Mouse (Mus musculus) 3134 (cell line): ENCODE measurements at regions not wholly inside any gene's neighbourhood (a gene's known extent, or its start where the extent isn't known, plus 50 kb on each side); places are given as distances from the start of the nearest gene placed in this dataset.
A peak's percentile ranks its signal among the peaks of the same experiment; 100 is the strongest.

ENCODE experiments used
- DNase-seq: peaks from one replicate; pipeline ENCODE4 v3.0.0-alpha.2; 2011; ENCODE audit warnings: low spot score; ENCODE audit not compliant: insufficient read length; ENCODE audit errors: extremely low read depth

- DNase-seq, result no peak
These were observed 182.1 kb downstream of the Rap2a start for GRCm38 (mm10) chr14:120660321-120660781.

DNA sequence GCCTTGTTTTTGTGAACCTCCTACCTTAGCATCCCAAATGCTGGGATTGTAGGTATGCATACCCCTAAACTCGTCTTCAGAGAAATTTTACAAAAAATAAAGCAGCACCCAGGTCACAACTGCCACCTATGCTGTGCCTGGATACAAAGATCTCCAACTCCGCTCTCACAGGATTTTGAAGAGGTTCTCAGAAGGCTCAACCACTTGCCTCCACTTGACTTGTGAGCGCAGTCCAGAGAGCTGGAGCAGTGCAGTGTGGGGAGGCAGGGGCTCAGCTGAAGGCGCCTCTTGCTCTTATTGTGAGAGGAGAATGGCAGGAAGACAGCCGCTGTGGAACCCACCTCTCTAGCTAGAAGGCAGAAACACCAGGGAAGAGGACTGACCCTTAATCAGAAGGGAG is 182.9 kb downstream of the Rap2a start:
- no peak for DNase-seq

DNA sequence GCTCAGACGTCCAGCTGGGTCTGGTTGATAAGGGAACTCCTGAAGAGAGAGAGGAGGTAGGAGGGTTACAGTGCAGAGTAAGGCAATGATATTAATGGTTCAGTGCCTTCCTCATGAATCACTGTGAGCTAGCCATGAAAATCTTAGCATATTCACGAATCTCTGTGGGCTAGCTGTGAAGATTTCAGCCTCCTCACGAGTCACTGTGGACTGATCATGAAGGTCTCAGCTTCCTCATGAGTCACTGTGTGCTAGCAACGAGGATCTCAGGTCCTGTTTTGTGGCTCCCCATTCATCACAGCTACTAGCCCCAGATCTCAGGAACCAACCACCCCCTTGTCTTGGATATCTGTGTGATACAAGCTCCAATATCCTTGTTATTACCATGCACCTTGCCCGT is 191.4 kb downstream of the Rap2a start:
- no peak for DNase-seq

DNA sequence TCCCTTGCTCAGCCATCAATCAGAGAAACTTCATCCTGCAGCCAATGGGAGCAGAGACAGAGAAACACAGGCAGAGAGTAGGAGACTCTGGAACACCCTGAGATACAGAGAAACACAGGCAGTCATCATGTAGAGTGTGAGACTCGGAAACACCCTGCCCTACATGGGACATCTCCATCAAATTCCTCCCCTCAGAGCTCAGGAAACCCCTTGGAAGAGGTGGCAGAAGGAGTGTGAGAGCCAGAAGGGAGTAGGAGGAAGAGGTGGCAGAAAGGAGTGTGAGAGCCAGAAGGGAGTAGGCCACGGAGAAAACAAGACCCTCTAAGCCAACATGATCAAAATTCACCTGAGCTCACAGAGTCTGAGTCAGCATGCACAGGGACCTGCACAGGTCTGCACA is 197.5 kb downstream of the Rap2a start:
- no peak for DNase-seq

- DNase-seq, result no peak
These were observed 200.3 kb downstream of the Rap2a start for GRCm38 (mm10) chr14:120678533-120678932.

DNA sequence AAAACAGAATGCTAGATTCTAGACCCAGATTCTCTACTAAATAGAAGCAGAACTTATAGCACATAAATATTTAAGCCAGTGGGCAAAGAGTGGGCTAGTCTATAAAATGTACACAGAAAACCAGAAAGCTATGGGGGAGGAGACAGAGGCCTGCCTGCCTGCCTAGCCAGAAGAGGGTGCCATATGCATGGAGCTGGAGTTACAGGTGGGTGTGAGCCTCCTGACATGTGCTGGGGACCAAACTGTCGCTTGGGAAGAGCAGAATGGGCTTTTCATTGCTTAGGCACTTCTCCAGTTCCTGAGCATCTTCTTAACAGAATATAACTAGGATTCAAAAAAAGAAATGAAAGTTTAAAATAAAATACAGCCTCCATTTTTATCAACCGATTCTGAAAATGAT is 200.8 kb downstream of the Rap2a start:
- DNase-seq, result no peak

- DNase-seq, result no peak
These were observed 202.0 kb downstream of the Rap2a start for GRCm38 (mm10) chr14:120680272-120680671.

GRCm38 (mm10) chr14:120685263-120685662 is 207.0 kb downstream of the Rap2a start:
- no peak for DNase-seq

DNA sequence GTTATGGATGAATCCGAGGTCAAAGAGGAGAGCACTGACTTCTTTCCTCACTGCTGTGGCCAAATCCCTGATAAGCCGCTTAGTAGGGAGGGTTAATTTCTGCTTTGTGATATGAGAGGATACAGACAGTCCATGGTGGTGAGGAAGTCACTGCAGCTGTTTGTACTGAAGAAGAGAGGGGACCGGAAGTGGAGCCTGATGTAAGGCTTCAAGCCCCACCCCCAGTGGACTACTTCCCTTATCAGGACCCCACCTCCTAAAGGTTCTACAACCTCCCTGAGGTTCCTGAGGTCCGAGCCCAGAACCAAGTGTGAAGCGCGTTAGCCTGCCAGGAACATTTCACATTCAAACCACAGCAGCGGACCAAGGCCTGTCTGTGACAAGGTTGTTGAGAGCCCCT is 207.6 kb downstream of the Rap2a start:
- no peak for DNase-seq

DNA sequence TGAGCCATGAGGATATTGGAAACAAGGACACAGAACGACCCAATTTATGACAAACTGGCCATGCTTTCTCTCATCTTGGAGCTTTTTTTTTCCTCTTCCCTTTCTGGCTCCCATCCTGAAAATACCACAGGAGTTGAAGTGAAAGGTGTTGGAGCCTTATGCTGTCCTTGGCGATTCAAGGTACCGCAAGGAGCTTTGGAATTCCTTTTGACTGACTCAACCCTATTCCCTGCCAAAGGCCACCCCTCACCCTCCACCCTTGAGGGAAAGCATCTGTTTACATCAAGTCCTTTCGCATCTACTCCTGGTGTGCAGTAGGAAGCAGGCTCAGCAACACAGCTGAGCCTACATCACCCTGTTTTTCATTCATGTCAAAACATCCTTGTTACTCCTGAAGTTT is 208.5 kb downstream of the Rap2a start:
- DNase-seq, result peak; percentile 13

DNA sequence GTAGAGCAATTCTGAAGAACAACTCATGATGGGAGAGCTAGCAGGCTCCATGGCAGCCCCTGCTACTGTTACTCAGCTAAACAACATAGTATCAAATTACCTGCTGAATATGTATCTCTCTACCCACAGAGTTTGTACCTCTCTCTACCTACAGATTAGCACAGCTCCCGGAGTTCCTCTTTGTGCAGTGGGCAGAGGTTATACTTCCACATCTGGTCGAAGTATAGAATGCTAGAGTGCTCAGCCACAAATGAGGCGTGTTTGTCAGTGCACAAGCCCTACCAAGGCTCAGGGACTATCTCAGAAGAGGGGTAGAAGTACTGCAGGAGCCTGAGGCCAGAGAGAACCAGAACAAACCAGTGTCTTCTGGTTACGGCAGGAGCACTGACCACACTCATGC is 211.6 kb upstream of the Ipo5 start:
- no peak for DNase-seq

DNA sequence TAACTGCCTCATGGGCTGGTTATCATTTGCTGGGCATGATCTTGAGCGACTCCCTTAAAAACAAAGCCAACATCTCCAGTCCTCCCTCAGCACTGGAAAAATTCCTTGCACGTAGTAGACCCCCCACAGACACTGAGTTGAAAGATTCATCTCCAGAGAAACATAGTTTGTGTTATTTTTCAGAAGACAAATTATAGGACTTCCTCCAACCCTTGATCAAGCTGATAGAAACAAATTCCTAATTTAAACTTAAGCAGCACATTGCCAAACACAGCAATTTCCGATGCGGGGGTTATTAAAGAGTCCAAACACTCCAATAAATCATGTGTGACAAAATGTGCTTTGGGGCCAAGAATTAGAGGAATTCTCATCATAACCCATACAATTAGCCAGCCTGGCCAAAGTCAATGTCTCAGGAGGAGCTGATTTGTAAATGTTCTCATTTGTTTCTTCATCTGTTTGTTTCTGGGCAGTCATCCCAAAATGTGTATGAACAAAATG is 205.7 kb upstream of the Ipo5 start:
- DNase-seq, result no peak

GRCm38 (mm10) chr14:120710782-120711181 is 200.2 kb upstream of the Ipo5 start:
- DNase-seq, result no peak

GRCm38 (mm10) chr14:120720464-120721445 is 190.3 kb upstream of the Ipo5 start:
- no peak for DNase-seq

DNA sequence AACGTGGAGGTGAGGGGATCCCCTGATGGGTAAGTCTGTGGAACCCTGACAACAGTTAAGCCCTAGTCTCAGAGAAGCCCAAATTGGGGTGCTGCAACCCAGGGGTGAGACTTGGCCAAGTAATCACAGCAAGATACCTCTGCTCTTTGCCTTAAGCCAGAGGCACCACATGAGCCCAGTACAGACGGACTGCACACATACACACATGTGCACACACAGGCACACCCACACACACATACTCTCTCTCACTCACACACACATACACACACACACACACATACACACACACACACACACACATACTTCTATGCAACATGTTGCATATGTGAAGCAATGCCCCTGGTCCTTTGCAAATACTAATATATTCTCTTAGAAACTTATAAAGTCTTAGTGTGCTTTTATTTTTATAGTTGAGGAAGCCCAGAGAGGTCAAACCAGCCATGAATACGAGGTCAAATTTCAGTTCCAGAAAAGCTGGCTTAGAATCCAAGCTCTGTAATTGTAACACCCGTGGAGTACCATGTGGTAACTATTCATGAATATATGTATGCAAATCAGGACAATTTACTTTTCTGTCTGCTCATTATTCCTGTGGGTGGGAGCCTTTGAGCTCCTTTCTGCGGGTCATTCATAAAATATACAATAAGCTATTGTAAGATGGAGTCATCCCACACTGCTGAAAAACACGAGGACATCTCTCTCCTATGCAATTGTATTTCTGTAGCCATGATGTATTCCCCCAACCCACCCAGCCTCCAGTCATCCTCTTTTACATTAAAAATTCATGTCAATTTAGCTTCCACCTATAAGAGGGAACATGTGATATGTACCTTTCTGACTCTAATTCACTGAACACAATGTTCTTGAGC is 189.2 kb upstream of the Ipo5 start:
- DNase-seq, result no peak

GRCm38 (mm10) chr14:120722546-120723112 is 188.4 kb upstream of the Ipo5 start:
- DNase-seq, result no peak

GRCm38 (mm10) chr14:120728107-120728506 is 182.9 kb upstream of the Ipo5 start:
- DNase-seq, result no peak

DNA sequence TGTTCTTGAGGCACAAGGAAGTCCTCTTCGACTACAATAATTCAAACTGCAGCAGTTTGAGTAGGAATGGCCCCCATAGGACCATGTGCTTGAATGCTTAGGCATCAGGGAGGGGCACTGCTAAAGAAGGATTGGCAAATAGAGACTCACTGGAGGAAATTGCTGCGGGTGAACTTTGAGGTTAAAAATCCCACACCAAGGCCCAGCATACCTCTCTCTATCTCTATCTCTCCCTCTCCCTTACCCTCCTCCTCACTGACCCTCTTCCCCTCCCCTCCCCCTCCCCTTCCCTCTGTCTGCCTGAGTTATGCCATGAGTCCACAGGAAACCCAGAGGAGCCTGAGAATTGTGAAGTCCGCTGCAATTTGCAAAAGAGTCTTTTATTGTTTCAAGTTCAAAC is 180.8 kb upstream of the Ipo5 start:
- DNase-seq, result no peak

- no peak for DNase-seq
These were observed 179.2 kb upstream of the Ipo5 start for GRCm38 (mm10) chr14:120731679-120732281.

- no peak for DNase-seq
These were observed 178.5 kb upstream of the Ipo5 start for GRCm38 (mm10) chr14:120732400-120733138.
